Mouse (Mus musculus): ENCODE measurements around the gene Fbxl18.

The Fbxl18 gene

GRCm38 (mm10) chr5:142900651-142901050, 5.4 kb upstream of the Fbxl18 start:
- in situ Hi-C loops (cut with MboI, MseI), result no loop called here

- in situ Hi-C loops (cut with MboI, MseI), result no loop called here
Measured at GRCm38 (mm10) chr5:142899932-142900533, 4.8 kb upstream of the Fbxl18 start.

GRCm38 (mm10) chr5:142899057-142899601, 3.9 kb upstream of the Fbxl18 start:
- in situ Hi-C loops (cut with MboI, MseI), result no loop called here

GRCm38 (mm10) chr5:142898316-142898715, 3.1 kb upstream of the Fbxl18 start:
- in situ Hi-C loops (cut with MboI, MseI), result no loop called here

- in situ Hi-C loops (cut with MboI, MseI), result no loop called here
Measured at GRCm38 (mm10) chr5:142897568-142898248, 2.5 kb upstream of the Fbxl18 start.

- in situ Hi-C loops (cut with MboI, MseI), result no loop called here
Measured at GRCm38 (mm10) chr5:142896713-142897112, 1.5 kb upstream of the Fbxl18 start.

GRCm38 (mm10) chr5:142896192-142896591, 971 bp upstream of the Fbxl18 start:
- in situ Hi-C loops (cut with MboI, MseI), result no loop called here

GRCm38 (mm10) chr5:142891396-142891795, 3.8 kb downstream of the Fbxl18 start:
- in situ Hi-C loops (cut with MboI, MseI), result no loop called here

- in situ Hi-C loops (cut with MboI, MseI), result loop anchor here (5.0 to 10.0 kb wide), 2 partner anchors 47 to 150 kb away; no protein-coding TSS in a partner anchor
Measured at GRCm38 (mm10) chr5:142887533-142887932, 7.7 kb downstream of the Fbxl18 start.

- in situ Hi-C loops (cut with MboI, MseI), result loop anchor here (5.0 to 10.0 kb wide), 2 partner anchors 48 to 151 kb away; no protein-coding TSS in a partner anchor
Measured at GRCm38 (mm10) chr5:142886761-142887160, 8.5 kb downstream of the Fbxl18 start.

GRCm38 (mm10) chr5:142886181-142886580, 9.0 kb downstream of the Fbxl18 start:
- in situ Hi-C loops (cut with MboI, MseI), result loop anchor here (5.0 to 10.0 kb wide), 2 partner anchors 49 to 151 kb away; no protein-coding TSS in a partner anchor

- in situ Hi-C loops (cut with MboI, MseI), result loop anchor here (10.0 kb wide), 1 partner anchor 52 kb away; no protein-coding TSS in a partner anchor
Measured at GRCm38 (mm10) chr5:142882471-142882870, 12.8 kb downstream of the Fbxl18 start.

- in situ Hi-C loops (cut with MboI, MseI), result loop anchor here (10.0 kb wide), 1 partner anchor 53 kb away; no protein-coding TSS in a partner anchor
Measured at GRCm38 (mm10) chr5:142881936-142882335, 13.3 kb downstream of the Fbxl18 start.

GRCm38 (mm10) chr5:142880806-142881516, 14.3 kb downstream of the Fbxl18 start:
- in situ Hi-C loops (cut with MboI, MseI), result loop anchor here (10.0 kb wide), 1 partner anchor 54 kb away; no protein-coding TSS in a partner anchor

GRCm38 (mm10) chr5:142880246-142880645, 15.0 kb downstream of the Fbxl18 start:
- in situ Hi-C loops (cut with MboI, MseI), result loop anchor here (10.0 kb wide), 1 partner anchor 55 kb away; no protein-coding TSS in a partner anchor

GRCm38 (mm10) chr5:142879318-142880175, 15.7 kb downstream of the Fbxl18 start:
- in situ Hi-C loops (cut with MboI, MseI), result loop anchor here (10.0 kb wide), 1 partner anchor 55 kb away; no protein-coding TSS in a partner anchor

- in situ Hi-C loops (cut with MboI, MseI), result no loop called here
Measured at GRCm38 (mm10) chr5:142878570-142878969, 16.7 kb downstream of the Fbxl18 start.

- in situ Hi-C loops (cut with MboI, MseI), result no loop called here
Measured at GRCm38 (mm10) chr5:142877337-142878280, 17.6 kb downstream of the Fbxl18 start.

GRCm38 (mm10) chr5:142876896-142877295, 18.3 kb downstream of the Fbxl18 start:
- in situ Hi-C loops (cut with MboI, MseI), result no loop called here

- in situ Hi-C loops (cut with MboI, MseI), result no loop called here
Measured at GRCm38 (mm10) chr5:142875513-142875905, 19.7 kb downstream of the Fbxl18 start.
